Mouse (Mus musculus) thymus, adult 2 months (tissue): Measurements from ENCODE around the gene Nnmt. TPM values are rescaled to one million over a fixed set of nuclear protein-coding genes. Genes with fewer than 3 reads are reported as not detected.

Experiments
- DNase-seq: peaks from one replicate; pipeline ENCODE4 v3.0.0; 2021
- H3K27ac ChIP-seq: fragments of 200-500 bp; 2 replicates; pipeline ENCODE4 v1.5.1; 2012; ENCODE audit warnings: low read length, control low read depth; ENCODE audit not compliant: control insufficient read depth, insufficient read depth
- H3K27me3 ChIP-seq: fragments of 200-500 bp; 2 replicates; pipeline ENCODE4 v1.6.1; 2012; ENCODE audit warnings: mild to moderate bottlenecking, low read length, moderate library complexity, mixed read lengths; ENCODE audit not compliant: control insufficient read depth, insufficient read depth
- H3K36me3 ChIP-seq: fragments of 200-500 bp; 2 replicates; pipeline ENCODE4 v1.6.1; 2012; ENCODE audit warnings: mild to moderate bottlenecking, low read length, moderate library complexity; ENCODE audit not compliant: control insufficient read depth, insufficient read depth
- H3K4me1 ChIP-seq: fragments of 200-500 bp; replicated peaks from 2 replicates; pipeline ENCODE4 v1.6.1; 2012; ENCODE audit warnings: low read length; ENCODE audit not compliant: control insufficient read depth, insufficient read depth
- H3K4me3 ChIP-seq: fragments of 200-500 bp; 2 replicates; pipeline ENCODE4 v1.5.1; 2012; ENCODE audit warnings: mild to moderate bottlenecking, low read length, control low read depth, moderate library complexity; ENCODE audit not compliant: control insufficient read depth, insufficient read depth
- CTCF ChIP-seq: fragments of 200-500 bp; IDR thresholded peaks from 2 replicates; pipeline ENCODE4 v1.5.1; 2012; ENCODE audit warnings: mild to moderate bottlenecking, control low read depth, low read length, moderate library complexity, borderline replicate concordance; ENCODE audit not compliant: control insufficient read depth, poor library complexity, insufficient read depth; ENCODE audit errors: extremely low read depth
- POLR2A ChIP-seq: fragments of 200-500 bp; IDR thresholded peaks from 2 replicates; pipeline ENCODE4 v1.6.1; 2012; ENCODE audit warnings: mild to moderate bottlenecking, low read length, control low read depth, moderate library complexity; ENCODE audit not compliant: control insufficient read depth, poor library complexity, insufficient read depth; ENCODE audit errors: extremely low read depth
- WGBS: fragments of 180-500 bp; shearing (Covaris S2); methylation state at CpG from one replicate; pipeline ENCODE4 v1.1.7; 2018; 5-methylcytosine and 5-hydroxymethylcytosine counted together
- polyA plus RNA-seq: library from polyadenylated mRNA; depleted of rRNA; stranded (reverse); fragments of >200 nt; gene quantifications from 2 replicates; pipeline ENCODE4 v1.2.3, GENCODE M21; 2012; rRNA removed

The Nnmt gene
- 0.87 and 2.3 TPM in 2 replicates for polyA plus RNA-seq

DNA sequence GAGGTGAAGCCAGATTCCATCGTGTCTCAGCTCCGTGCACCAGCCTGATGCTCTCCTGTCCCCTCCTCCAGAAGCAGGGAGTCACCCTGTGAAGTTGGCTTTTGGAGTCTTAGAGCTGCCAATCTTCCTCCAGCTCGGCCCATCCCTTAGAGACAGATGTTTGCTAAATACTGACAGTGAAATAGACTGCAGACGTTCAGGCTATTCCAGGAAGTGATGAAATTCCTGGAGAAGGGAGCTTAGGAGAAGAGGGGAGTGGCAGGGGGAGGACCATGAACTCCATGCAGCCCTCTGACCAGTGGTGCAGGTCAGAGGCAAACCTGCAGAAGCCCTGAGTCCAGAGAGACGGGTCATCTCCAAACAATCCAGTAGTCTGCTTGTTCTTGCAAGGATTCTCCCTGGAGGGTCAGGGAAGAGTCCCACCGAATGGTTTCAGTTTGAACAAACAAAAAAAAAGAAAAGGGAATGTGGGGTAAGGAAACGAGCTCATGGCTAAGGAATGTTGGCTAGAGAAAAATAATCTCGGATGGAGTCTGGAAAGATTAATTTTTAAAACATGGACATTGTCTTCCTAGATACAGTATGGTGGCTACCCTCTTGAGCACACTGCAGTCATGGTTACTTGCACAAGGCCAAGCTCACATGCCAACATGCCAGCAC lies at the start of gene Nnmt:
Nnmt (minus strand) TSS at position 215 of the 660 bp plus-strand sequence.
- TF ChIP-seq CTCF: no peak
- no peak for TF ChIP-seq POLR2A
- 69% methylated on average over 8 of the region's 8 CpGs for WGBS

GRCm38 (mm10) chr9:48654730-48655129 lies 49.8 kb upstream of the Nnmt start:
- Histone ChIP-seq H3K4me1 (peaks cover 12% of the 10 kb centered on the region), H3K27me3 (no peaks in the 10 kb centered on the region), H3K36me3 (no peaks in the 10 kb centered on the region), H3K27ac (no peak overlapping the region), H3K4me3 (no peak overlapping the region)
- 43% methylated on average over 8 of the region's 8 CpGs for WGBS
- TF ChIP-seq POLR2A: no peak
- no peak for DNase-seq

More for the DNA sequence above, at the start of gene Nnmt:
- no peak for DNase-seq
- no peaks in the 10 kb centered on the region for H3K27me3 ChIP-seq
- H3K4me1 ChIP-seq: no peaks in the 10 kb centered on the region
- no peak within 1 kb of the TSS for H3K4me3 ChIP-seq
- H3K27ac ChIP-seq: no peak within 1 kb of the TSS
- H3K36me3 ChIP-seq: no peaks in the 10 kb centered on the region

DNA sequence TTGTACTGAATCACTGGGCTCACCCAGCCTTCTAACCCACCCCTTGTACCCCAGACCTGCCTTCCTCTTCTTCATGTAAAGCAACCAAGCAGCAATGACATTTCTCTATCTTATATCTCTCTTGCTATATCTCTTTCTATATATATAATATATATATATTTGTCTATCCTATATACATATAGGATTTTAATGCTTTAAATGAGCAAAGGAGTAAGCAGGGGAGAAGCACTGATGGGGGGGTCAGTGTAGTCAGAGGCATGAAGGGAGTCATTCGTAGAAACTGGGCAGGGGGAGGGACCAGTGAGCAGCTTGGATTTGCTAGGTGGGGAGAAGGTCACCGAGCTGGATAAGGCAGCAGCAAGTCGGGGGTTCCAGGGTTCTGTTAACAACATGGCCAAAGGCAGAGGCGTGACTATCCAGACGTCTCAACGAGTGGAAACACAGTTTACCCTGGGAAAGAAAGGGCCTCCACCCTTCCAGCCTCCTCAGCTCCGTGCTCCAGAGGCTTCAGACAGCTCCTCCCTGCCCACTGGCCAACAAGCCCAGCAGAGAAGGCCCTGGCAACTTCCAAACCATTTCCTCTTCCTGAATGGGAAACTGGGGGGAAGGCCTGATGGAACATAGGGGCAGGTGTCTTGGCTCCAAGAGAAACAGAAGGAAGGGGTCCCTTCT lies 48.6 kb upstream of the Nnmt start:
- Histone ChIP-seq H3K27ac (no peak overlapping the region), H3K4me1 (peaks cover 19% of the 10 kb centered on the region), H3K36me3 (no peaks in the 10 kb centered on the region), H3K27me3 (no peaks in the 10 kb centered on the region), H3K4me3 (no peak overlapping the region)
- DNase-seq: no peak
- no peak for TF ChIP-seq CTCF
- no peak for TF ChIP-seq POLR2A
- 87% methylated on average over 7 of the region's 7 CpGs for WGBS

GRCm38 (mm10) chr9:48652026-48652425 lies 47.1 kb upstream of the Nnmt start:
- Histone ChIP-seq H3K4me3 (no peak overlapping the region), H3K4me1 (peaks cover 19% of the 10 kb centered on the region), H3K36me3 (no peaks in the 10 kb centered on the region), H3K27me3 (no peaks in the 10 kb centered on the region), H3K27ac (no peak overlapping the region)
- DNase-seq: no peak
- 90% methylated on average over 4 of the region's 4 CpGs for WGBS
- TF ChIP-seq CTCF (no peak), POLR2A (no peak)

- H3K27ac ChIP-seq: no peak overlapping the region
- WGBS: 90% methylated on average over 2 of the region's 2 CpGs
Measured at GRCm38 (mm10) chr9:48650846-48651245, 45.9 kb upstream of the Nnmt start.

GRCm38 (mm10) chr9:48649851-48650685 lies 45.1 kb upstream of the Nnmt start:
- Histone ChIP-seq H3K4me1 (peaks cover 19% of the 10 kb centered on the region), H3K27me3 (no peaks in the 10 kb centered on the region), H3K4me3 (no peak overlapping the region), H3K27ac (no peak overlapping the region), H3K36me3 (no peaks in the 10 kb centered on the region)
- no peak for TF ChIP-seq CTCF
- no peak for TF ChIP-seq POLR2A
- no peak for DNase-seq
- 55% methylated on average over 17 of the region's 17 CpGs for WGBS

More at GRCm38 (mm10) chr9:48650846-48651245, 45.9 kb upstream of the Nnmt start:
- Histone ChIP-seq H3K36me3 (no peaks in the 10 kb centered on the region), H3K4me3 (no peak overlapping the region), H3K27me3 (no peaks in the 10 kb centered on the region), H3K4me1 (peaks cover 19% of the 10 kb centered on the region)
- no peak for DNase-seq
- TF ChIP-seq POLR2A: no peak
